Mouse (Mus musculus) CH12.LX (cell line): Measurements from ENCODE around the gene Stbd1. TPM values are rescaled to one million over a fixed set of nuclear protein-coding genes. Genes with fewer than 3 reads are reported as not detected.

Experiments
- DNase-seq: peaks from one replicate; pipeline ENCODE4 v3.0.0-alpha.2; 2013; ENCODE audit errors: extremely low read depth
- H3K27ac ChIP-seq: 2 replicates; pipeline ENCODE4 v1.5.1; 2012; ENCODE audit warnings: low read depth, mild to moderate bottlenecking, control low read depth, moderate library complexity; ENCODE audit not compliant: insufficient read depth
- H3K27me3 ChIP-seq: replicated peaks from 2 replicates; pipeline ENCODE3; 2012; ENCODE audit warnings: inconsistent platforms
- H3K36me3 ChIP-seq, 2 experiments: replicated peaks in 1 of 2; 2 replicates each; pipeline versions ENCODE3 to v1.6.1; 2012; ENCODE audit warnings: inconsistent platforms in 1 of 2, low read length in 1 of 2, mild to moderate bottlenecking in 1 of 2, mixed read lengths in 1 of 2, moderate library complexity in 1 of 2; ENCODE audit not compliant: control insufficient read depth in 1 of 2, insufficient read depth in 1 of 2
- H3K4me1 ChIP-seq, 2 experiments: 2 replicates each; pipeline ENCODE4 v1.6.1; 2012; ENCODE audit warnings: inconsistent platforms in 1 of 2, moderate library complexity in 1 of 2; ENCODE audit not compliant: insufficient read depth in 2 of 2, control insufficient read depth in 1 of 2
- H3K4me2 ChIP-seq: 2 replicates; pipeline ENCODE4 v1.6.1; 2012; ENCODE audit warnings: low read depth, mild to moderate bottlenecking, control low read depth; ENCODE audit not compliant: poor library complexity, insufficient read depth, severe bottlenecking
- H3K4me3 ChIP-seq, 3 experiments: fragments of 150-350 bp in 1 of 3; sonication (generic) in 1 of 3; replicated peaks in 1 of 3; 2 replicates each; pipeline versions ENCODE3 to v1.5.1; 2011 to 2012; ENCODE audit warnings: low read depth in 2 of 3, low read length in 2 of 3, mild to moderate bottlenecking in 2 of 3, moderate library complexity in 2 of 3, control low read depth in 1 of 3, improper control_type of control experiment in 1 of 3, inconsistent platforms in 1 of 3, mixed read lengths in 1 of 3; ENCODE audit not compliant: poor library complexity in 1 of 3
- H3K79me2 ChIP-seq: replicated peaks from 2 replicates; pipeline ENCODE4 v1.6.1; 2012; ENCODE audit warnings: mild to moderate bottlenecking, moderate library complexity; ENCODE audit not compliant: control insufficient read depth, poor library complexity, insufficient read depth, severe bottlenecking; ENCODE audit errors: extremely low read depth
- H3K9ac ChIP-seq: 2 replicates; pipeline ENCODE4 v1.6.1; 2012; ENCODE audit warnings: low read depth, mild to moderate bottlenecking, control low read depth, moderate library complexity; ENCODE audit not compliant: insufficient read depth
- H3K9me3 ChIP-seq: replicated peaks from 2 replicates; pipeline ENCODE3; 2012; ENCODE audit warnings: low read length, inconsistent platforms, mixed read lengths
- BHLHE40 ChIP-seq: IDR thresholded peaks from 2 replicates; pipeline ENCODE4 v1.6.1; 2011; ENCODE audit warnings: mild to moderate bottlenecking, low read depth, low read length, improper control_type of control experiment
- CHD1 ChIP-seq: IDR thresholded peaks from 2 replicates; pipeline ENCODE4 v1.6.1; 2012; ENCODE audit warnings: low read depth, low read length, improper control_type of control experiment, inconsistent platforms
- CHD2 ChIP-seq: IDR thresholded peaks from 2 replicates; pipeline ENCODE4 v1.6.1; 2011; ENCODE audit warnings: low read length, improper control_type of control experiment
- E2F4 ChIP-seq: IDR thresholded peaks from 2 replicates; pipeline ENCODE4 v1.6.1; 2011; ENCODE audit warnings: low read depth, low read length, improper control_type of control experiment; ENCODE audit not compliant: insufficient replicate concordance
- ELF1 ChIP-seq: IDR thresholded peaks from 2 replicates; pipeline ENCODE4 v1.6.1; 2014; ENCODE audit warnings: low read depth, mild to moderate bottlenecking, inconsistent platforms, low read length, improper control_type of control experiment
- HCFC1 ChIP-seq: IDR thresholded peaks from 2 replicates; pipeline ENCODE4 v1.6.1; 2012; ENCODE audit warnings: low read depth, mild to moderate bottlenecking, inconsistent platforms, low read length, improper control_type of control experiment
- JUN ChIP-seq: IDR thresholded peaks from 2 replicates; pipeline ENCODE4 v1.6.1; 2011; ENCODE audit warnings: low read depth, mild to moderate bottlenecking, low read length, improper control_type of control experiment, moderate library complexity; ENCODE audit not compliant: insufficient read depth
- JUND ChIP-seq: conservative IDR thresholded peaks from 2 replicates; pipeline ENCODE4 v1.6.1; 2011; ENCODE audit warnings: low read depth, low read length, improper control_type of control experiment
- KAT2A ChIP-seq: IDR thresholded peaks from 2 replicates; pipeline ENCODE4 v1.6.1; 2012; ENCODE audit warnings: low read length, improper control_type of control experiment, inconsistent platforms; ENCODE audit not compliant: insufficient replicate concordance
- MAFK ChIP-seq: IDR thresholded peaks from 2 replicates; pipeline ENCODE4 v1.6.1; 2011; ENCODE audit warnings: low read length, improper control_type of control experiment; ENCODE audit not compliant: insufficient replicate concordance
- MAX ChIP-seq: IDR thresholded peaks from 2 replicates; pipeline ENCODE4 v1.6.1; 2011; ENCODE audit warnings: low read length, improper control_type of control experiment
- MXI1 ChIP-seq: IDR thresholded peaks from 2 replicates; pipeline ENCODE4 v1.6.1; 2011; ENCODE audit warnings: mild to moderate bottlenecking, low read depth, low read length, improper control_type of control experiment
- POLR2A ChIP-seq: IDR thresholded peaks from 2 replicates; pipeline ENCODE4 v1.6.1; 2011; ENCODE audit warnings: low read depth, mild to moderate bottlenecking, improper control_type of control experiment, low read length
- RAD21 ChIP-seq: IDR thresholded peaks from 2 replicates; pipeline ENCODE4 v1.6.1; 2011; ENCODE audit warnings: low read depth, mild to moderate bottlenecking, low read length, improper control_type of control experiment, moderate library complexity
- SMC3 ChIP-seq: IDR thresholded peaks from 2 replicates; pipeline ENCODE4 v1.6.1; 2011; ENCODE audit warnings: low read depth, low read length, improper control_type of control experiment
- UBTF ChIP-seq: IDR thresholded peaks from 2 replicates; pipeline ENCODE4 v1.6.1; 2012; ENCODE audit warnings: low read depth, mild to moderate bottlenecking, inconsistent platforms, low read length, improper control_type of control experiment, moderate library complexity
- ZC3H11A ChIP-seq: IDR thresholded peaks from 2 replicates; pipeline ENCODE4 v1.6.1; 2012; ENCODE audit warnings: low read depth, mild to moderate bottlenecking, inconsistent platforms, low read length, improper control_type of control experiment
- ZKSCAN1 ChIP-seq: IDR thresholded peaks from 2 replicates; pipeline ENCODE4 v1.6.1; 2012; ENCODE audit warnings: low read depth, inconsistent platforms, low read length, improper control_type of control experiment, borderline replicate concordance
- ZMIZ1 ChIP-seq: IDR thresholded peaks from 2 replicates; pipeline ENCODE4 v1.6.1; 2012; ENCODE audit warnings: low read depth, mild to moderate bottlenecking, inconsistent platforms, low read length, improper control_type of control experiment
- dilution Hi-C: fragments of 300-500 bp; cut with MboI; formaldehyde crosslinking; loops from 2 replicates; pipeline ENCODE4 v1.14.3; 2020; ENCODE audit warnings: low sequenced_read_pairs; ENCODE audit not compliant: extremely low pct_unique_long_range_greater_than_20kb, extremely low pct_ligation_motif_present
- in situ Hi-C: fragments of 300-500 bp; cut with MboI; formaldehyde crosslinking; loops from 3 replicates; pipeline ENCODE4 v1.14.3; 2019; ENCODE audit warnings: low sequenced_read_pairs, low pct_ligation_motif_present, low pct_unique_long_range_greater_than_20kb, mixed read lengths
- polyA plus RNA-seq: library from polyadenylated mRNA; unstranded; fragments of >175 nt; gene quantifications from 2 replicates; pipeline ENCODE4 v1.2.1, GENCODE M21; 2012; ENCODE audit warnings: low read depth; ENCODE audit not compliant: insufficient read length
- total RNA-seq, 2 experiments: library from RNA; depleted of rRNA; stranded (reverse); fragments of 300-350 nt in 1 of 2; fragments of >200 nt in 1 of 2; gene quantifications; 2 replicates each; pipeline ENCODE4 v1.2.3; 2012 to 2014

Gene Stbd1
- total and polyA plus RNA-seq, 3 experiments: 0.89 to 1.3 (median 0.99) TPM

DNA sequence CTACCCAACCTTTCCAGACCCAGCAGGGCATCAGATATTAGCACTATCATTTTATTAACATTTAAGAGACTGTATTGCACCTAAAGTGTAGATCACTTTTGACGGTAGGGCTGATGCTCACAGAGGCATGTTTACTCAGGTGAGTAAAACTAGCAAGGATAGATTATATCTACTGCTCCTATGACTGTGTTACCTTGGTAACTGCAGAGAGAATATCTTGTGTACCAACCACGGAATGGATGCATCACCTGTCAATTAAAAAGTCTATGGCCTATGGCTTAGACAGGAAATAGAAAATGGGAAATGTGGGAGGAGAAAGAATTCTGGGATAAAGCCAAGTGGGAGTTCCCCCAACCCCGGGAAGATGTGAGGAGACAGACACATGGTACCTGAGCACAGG is 32.1 kb downstream of the Stbd1 start:
- no peak overlapping the region for H3K27ac ChIP-seq
- dilution Hi-C loops: no loop called here
- H3K4me1 ChIP-seq: no peaks in the 10 kb centered on the region
- H3K36me3 ChIP-seq: no peaks in the 10 kb centered on the region
- in situ Hi-C loops: no loop called here
- no peaks in the 10 kb centered on the region for H3K27me3 ChIP-seq
- no peaks in the 10 kb centered on the region for H3K9me3 ChIP-seq
- no peak for DNase-seq
- no peak overlapping the region for H3K4me3 ChIP-seq
- no peak overlapping the region for H3K9ac ChIP-seq
- no peak for TF ChIP-seq JUND
- TF ChIP-seq ZMIZ1: no peak
- TF ChIP-seq ELF1: no peak
- TF ChIP-seq POLR2A: no peak
- no peak for TF ChIP-seq BHLHE40
- TF ChIP-seq HCFC1: no peak
- TF ChIP-seq MXI1: no peak
- TF ChIP-seq E2F4: no peak
- no peak for TF ChIP-seq CHD1
- TF ChIP-seq MAX: no peak
- TF ChIP-seq CHD2: no peak
- TF ChIP-seq ZC3H11A: no peak
- H3K4me2 ChIP-seq: no peak overlapping the region
- no peaks in the 10 kb centered on the region for H3K79me2 ChIP-seq

DNA sequence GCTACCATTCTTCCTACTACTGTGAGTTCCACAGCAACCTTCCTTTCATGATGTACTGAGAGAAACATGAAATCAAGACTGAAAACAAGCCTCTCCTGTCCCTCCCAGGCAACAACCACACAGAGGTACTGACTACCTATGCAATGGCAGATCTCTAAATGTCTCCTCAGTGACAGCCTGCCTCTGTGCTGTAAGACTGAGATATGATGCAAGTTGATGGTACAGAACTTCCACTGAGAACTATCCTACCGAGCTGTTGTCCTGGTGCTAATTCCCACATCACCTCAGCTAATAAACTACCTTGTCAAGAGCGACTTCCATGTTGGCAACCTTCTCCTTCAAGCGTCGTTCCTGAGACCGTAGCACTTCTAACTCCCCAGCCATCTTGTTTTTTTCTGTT is 33.0 kb downstream of the Stbd1 start:
- dilution Hi-C loops: no loop called here
- Histone ChIP-seq H3K9ac (no peak overlapping the region), H3K4me1 (no peaks in the 10 kb centered on the region), H3K4me2 (no peak overlapping the region)
- in situ Hi-C loops: no loop called here
- TF ChIP-seq MXI1 (no peak), CHD2 (no peak), BHLHE40 (no peak), E2F4 (no peak), CHD1 (no peak), ZKSCAN1 (no peak), KAT2A (no peak), POLR2A (no peak), UBTF (no peak), JUN (no peak), MAFK (no peak), SMC3 (no peak), RAD21 (no peak)
- TF ChIP-seq, all 38 proteins: peak for 0
- Histone ChIP-seq H3K79me2 (no peaks in the 10 kb centered on the region), H3K27me3 (no peaks in the 10 kb centered on the region), H3K36me3 (no peaks in the 10 kb centered on the region), H3K4me3 (no peak overlapping the region), H3K9me3 (no peaks in the 10 kb centered on the region), H3K27ac (no peak overlapping the region)
- DNase-seq: no peak
